Mouse (Mus musculus) frontal cortex, postnatal 10 days (tissue): ENCODE data around the gene Orai2.
A peak's percentile ranks its signal among the peaks of the same experiment; 100 is the strongest.
"Not testable (repeated sequence)": the region's sequence is repeated elsewhere in the genome, so short reads cannot be mapped to it uniquely, and the experiment has no call there.

Source experiments
- DNase-seq, 2 experiments: peaks; one replicate each; pipeline ENCODE4 v3.0.0; 2022; ENCODE audit warnings: low spot score in 2 of 2, mixed read lengths in 1 of 2

Gene Orai2

GRCm38 (mm10) chr5:136173606-136174463, 3.3 kb upstream of the Orai2 start:
- DNase-seq: peak in 1 of 2 experiments; percentile 51

- no peak for DNase-seq
Observed at GRCm38 (mm10) chr5:136172939-136173338, 2.4 kb upstream of the Orai2 start.

GRCm38 (mm10) chr5:136171363-136172341, 1.1 kb upstream of the Orai2 start:
- no peak for DNase-seq

GRCm38 (mm10) chr5:136169626-136170511, 644 bp downstream of the Orai2 start:
- peak in 1 of 2 experiments; percentile 41 for DNase-seq

GRCm38 (mm10) chr5:136168071-136168470, 2.4 kb downstream of the Orai2 start:
- DNase-seq: no peak

- DNase-seq: no peak
Observed at GRCm38 (mm10) chr5:136167296-136167695, 3.2 kb downstream of the Orai2 start.

GRCm38 (mm10) chr5:136165246-136165645, 5.3 kb downstream of the Orai2 start:
- DNase-seq: no peak

GRCm38 (mm10) chr5:136163807-136164474, 6.6 kb downstream of the Orai2 start:
- no peak for DNase-seq

GRCm38 (mm10) chr5:136160084-136160483, 10.4 kb downstream of the Orai2 start:
- DNase-seq: not testable (repeated sequence)

GRCm38 (mm10) chr5:136155399-136155798, 15.1 kb downstream of the Orai2 start:
- no peak for DNase-seq

GRCm38 (mm10) chr5:136152365-136152764, 18.1 kb downstream of the Orai2 start:
- no peak for DNase-seq

GRCm38 (mm10) chr5:136149134-136149576, 21.4 kb downstream of the Orai2 start:
- DNase-seq: not testable (repeated sequence)

- DNase-seq: no peak
Observed at GRCm38 (mm10) chr5:136147704-136148103, 22.8 kb downstream of the Orai2 start.

GRCm38 (mm10) chr5:136146936-136147335, 23.6 kb downstream of the Orai2 start:
- DNase-seq: no peak

- DNase-seq: no peak
Observed at GRCm38 (mm10) chr5:136144606-136145430, 25.7 kb downstream of the Orai2 start.

GRCm38 (mm10) chr5:136143161-136143755, 27.3 kb downstream of the Orai2 start:
- no peak for DNase-seq

GRCm38 (mm10) chr5:136142746-136143145, 27.8 kb downstream of the Orai2 start:
- DNase-seq: no peak

GRCm38 (mm10) chr5:136140057-136140482, 30.4 kb downstream of the Orai2 start:
- no peak for DNase-seq

- DNase-seq: no peak
Observed at GRCm38 (mm10) chr5:136139393-136139792, 31.1 kb downstream of the Orai2 start.
